Comparison of ENCODE assay signal across 8 mouse cellular contexts in genomic region chr11:73137591-73138501, GRCm38 (mm10). TPM values are rescaled to one million over a fixed set of nuclear protein-coding genes. Genes with fewer than 3 reads are reported as not detected.
DNase-seq lines count a peak whose midpoint lies in the region; ATAC-seq and TF ChIP-seq lines count a peak whose summit lies in the region.

Gene Haspin (minus strand): TSS chr11:73138294.

- TF ChIP-seq CTCF in CH12.LX (conservative IDR thresholded peaks at IDR 0.05 in 1 of 2, IDR thresholded peaks at IDR 0.05 in 1 of 2; ENCODE audit: low read depth in 2 of 2, low read length in 2 of 2), result peak; percentile 37 to 99; a peak in 3 of 4 replicates
- peak; percentile 98 for TF ChIP-seq CTCF in liver, postnatal 0 days (IDR thresholded peaks at IDR 0.05; ENCODE audit: low read depth)

- peak within 1 kb of the TSS; percentile 1; the same call in 1 of the 2 replicates for H3K27ac ChIP-seq in CH12.LX (ENCODE audit: insufficient read depth, low read depth)
- no peak within 1 kb of the TSS for H3K27ac ChIP-seq in forebrain, embryonic 12.5 days
- peak within 1 kb of the TSS; percentile 58 for H3K27ac ChIP-seq in liver, postnatal 0 days (ENCODE audit: low read depth)
- no peak within 1 kb of the TSS for H3K27ac ChIP-seq in neural tube, embryonic 14.5 days (ENCODE audit: low read depth, low read length)

- peak; percentile 93 for ATAC-seq in forebrain, embryonic 12.5 days (ENCODE audit: low FRiP score)
- peak; percentile 98 for ATAC-seq in liver, postnatal 0 days
- ATAC-seq in neural tube, embryonic 14.5 days (ENCODE audit: low read depth), result peak; percentile 99

- peak within 1 kb of the TSS; percentile 89 for H3K9ac ChIP-seq in CH12.LX (ENCODE audit: insufficient read depth, low read depth)
- H3K9ac ChIP-seq in forebrain, embryonic 12.5 days, result peak within 1 kb of the TSS; percentile 80
- peak within 1 kb of the TSS; percentile 96 for H3K9ac ChIP-seq in liver, postnatal 0 days (replicated peaks)
- H3K9ac ChIP-seq in neural tube, embryonic 14.5 days (replicated peaks; ENCODE audit: low read depth, low read length), result peak within 1 kb of the TSS; percentile 72

- TF ChIP-seq EP300 in CH12.LX (IDR thresholded peaks at IDR 0.05; ENCODE audit: low read length), result no peak
- no peak for TF ChIP-seq EP300 in liver, postnatal 0 days (IDR thresholded peaks at IDR 0.05; ENCODE audit: low read depth)

- under 1% methylated on average over 75 of the region's 84 CpGs for WGBS in forebrain, embryonic 12.5 days
- under 1% methylated on average over 84 of the region's 84 CpGs for WGBS in large intestine, adult 2 months
- under 1% methylated on average over 82 of the region's 84 CpGs for WGBS in liver, postnatal 0 days (ENCODE audit: insufficient replicate concordance)
- WGBS in neural tube, embryonic 14.5 days, result under 1% methylated on average over 84 of the region's 84 CpGs

- in situ Hi-C loops in CH12.LX (cut with MboI; ENCODE audit: low pct_ligation_motif_present, low pct_unique_long_range_greater_than_20kb, low sequenced_read_pairs), result loop anchor here (10.0 to 25.0 kb wide), 2 partner anchors 147 to 1224 kb away; partner anchors contain the start of genes Olfr411 and Olfr412

- peak; percentile 93 for DNase-seq in CH12.LX (ENCODE audit: extremely low read depth)
- DNase-seq in c-Kit-positive CD71-positive TER-119-negative erythroid progenitor cells, embryonic 14.5 days (ENCODE audit: low read depth), result peak; percentile 82
- DNase-seq in heart, postnatal 10 days, result peak; percentile 94 to 95
- DNase-seq in large intestine, adult 2 months (ENCODE audit: low read depth, low spot score), result peak; percentile 66
- peak; percentile 95 for DNase-seq in liver, postnatal 0 days
- peak; percentile 96 for DNase-seq in testis, postnatal 10 days (ENCODE audit: low spot score)

- no peaks in the 10 kb centered on the region for H3K9me3 ChIP-seq in CH12.LX (replicated peaks; ENCODE audit: low read length)
- no peaks in the 10 kb centered on the region for H3K9me3 ChIP-seq in forebrain, embryonic 12.5 days
- no peaks in the 10 kb centered on the region for H3K9me3 ChIP-seq in liver, postnatal 0 days (ENCODE audit: low read length)
- H3K9me3 ChIP-seq in neural tube, embryonic 14.5 days (ENCODE audit: control insufficient read depth, low read length), result no peaks in the 10 kb centered on the region

- peaks cover 6% of the 10 kb centered on the region for H3K27me3 ChIP-seq in CH12.LX (replicated peaks)
- H3K27me3 ChIP-seq in forebrain, embryonic 12.5 days, result no peaks in the 10 kb centered on the region
- no peaks in the 10 kb centered on the region for H3K27me3 ChIP-seq in liver, postnatal 0 days (ENCODE audit: insufficient read depth, low read length)
- no peaks in the 10 kb centered on the region for H3K27me3 ChIP-seq in neural tube, embryonic 14.5 days (ENCODE audit: control insufficient read depth, insufficient read depth, low read length)

- peak; percentile 98 for TF ChIP-seq POLR2A in CH12.LX (IDR thresholded peaks at IDR 0.05; ENCODE audit: low read depth, low read length)

- peaks cover 6 to 40% of the 10 kb centered on the region in 2 experiments; a peak in 2 of 4 replicates for H3K4me1 ChIP-seq in CH12.LX (ENCODE audit: control insufficient read depth in 1 of 2, insufficient read depth in 2 of 2)
- peaks cover 41% of the 10 kb centered on the region for H3K4me1 ChIP-seq in forebrain, embryonic 12.5 days
- peaks cover 34% of the 10 kb centered on the region for H3K4me1 ChIP-seq in liver, postnatal 0 days (ENCODE audit: insufficient read depth)
- H3K4me1 ChIP-seq in neural tube, embryonic 14.5 days (ENCODE audit: control insufficient read depth, insufficient read depth, low read length), result no peaks in the 10 kb centered on the region

- H3K4me2 ChIP-seq in CH12.LX (ENCODE audit: insufficient read depth, low read depth, poor library complexity, severe bottlenecking), result peak within 1 kb of the TSS; percentile 99
- H3K4me2 ChIP-seq in forebrain, embryonic 12.5 days, result peak within 1 kb of the TSS; percentile 81
- peak within 1 kb of the TSS; percentile 87 for H3K4me2 ChIP-seq in liver, postnatal 0 days (ENCODE audit: low read depth, low read length)
- H3K4me2 ChIP-seq in neural tube, embryonic 14.5 days (ENCODE audit: low read depth, low read length), result peak within 1 kb of the TSS; percentile 80

- peaks cover 50% of the 10 kb centered on the region for H3K79me2 ChIP-seq in CH12.LX (replicated peaks; ENCODE audit: control insufficient read depth, extremely low read depth, insufficient read depth, poor library complexity, severe bottlenecking)

- peak; percentile 75 for TF ChIP-seq RAD21 in CH12.LX (IDR thresholded peaks at IDR 0.05; ENCODE audit: low read depth, low read length)

- H3K4me3 ChIP-seq in CH12.LX (replicated peaks in 1 of 3; ENCODE audit: low read depth in 2 of 3, low read length in 2 of 3, poor library complexity in 1 of 3), result peak within 1 kb of the TSS; percentile 80 to 97 (median 93)
- peak within 1 kb of the TSS; percentile 87 for H3K4me3 ChIP-seq in forebrain, embryonic 12.5 days (replicated peaks)
- peak within 1 kb of the TSS; percentile 98 for H3K4me3 ChIP-seq in liver, postnatal 0 days (ENCODE audit: low read depth, low read length)
- peak within 1 kb of the TSS; percentile 78 for H3K4me3 ChIP-seq in neural tube, embryonic 14.5 days (ENCODE audit: low read depth, low read length)

- H3K36me3 ChIP-seq in CH12.LX (replicated peaks in 1 of 2; ENCODE audit: control insufficient read depth in 1 of 2, insufficient read depth in 1 of 2, low read length in 1 of 2), result peaks cover 0 to 23% of the 10 kb centered on the region in 2 experiments
- peaks cover 32% of the 10 kb centered on the region for H3K36me3 ChIP-seq in forebrain, embryonic 12.5 days (replicated peaks)
- H3K36me3 ChIP-seq in liver, postnatal 0 days (replicated peaks; ENCODE audit: insufficient read depth, low read length), result peaks cover 10% of the 10 kb centered on the region; the same call in 1 of the 2 replicates
- H3K36me3 ChIP-seq in neural tube, embryonic 14.5 days (ENCODE audit: control insufficient read depth, insufficient read depth, low read length), result no peaks in the 10 kb centered on the region

- dilution Hi-C loops in CH12.LX (cut with MboI; ENCODE audit: extremely low pct_ligation_motif_present, extremely low pct_unique_long_range_greater_than_20kb, low sequenced_read_pairs), result no loop called here

- intact Hi-C loops in heart, postnatal 10 days (cut with DNase I), result loop anchor here (1.0 to 2.0 kb wide), 4 partner anchors 23 to 1233 kb away; partner anchors contain the start of gene P2rx5

TF ChIP-seq in CH12.LX, 34 proteins besides CTCF, POLR2A, EP300 and RAD21:
- TF ChIP-seq ELF1 (IDR thresholded peaks at IDR 0.05; ENCODE audit: low read depth, low read length) (peak; percentile 86), MYC (IDR thresholded peaks at IDR 0.05; ENCODE audit: low read depth, low read length) (0 out of 2 replicates have a peak, but pooled peaks have one; percentile 53), USF2 (conservative IDR thresholded peaks at IDR 0.05; ENCODE audit: low read depth, low read length) (no peak), ZNF384 (IDR thresholded peaks at IDR 0.05; ENCODE audit: low read depth, low read length) (no peak), POLR2AphosphoS2 (IDR thresholded peaks at IDR 0.05; ENCODE audit: low read depth, low read length) (peak; percentile 71; the same call in 1 of the 2 replicates), CHD2 (IDR thresholded peaks at IDR 0.05; ENCODE audit: low read length) (peak; percentile 100), NRF1 (IDR thresholded peaks at IDR 0.05; ENCODE audit: low read depth, low read length) (peak; percentile 67), E2F4 (IDR thresholded peaks at IDR 0.05; ENCODE audit: insufficient replicate concordance, low read depth, low read length) (peak; percentile 74; the same call in 1 of the 2 replicates), HCFC1 (IDR thresholded peaks at IDR 0.05; ENCODE audit: low read depth, low read length) (peak; percentile 88), MXI1 (IDR thresholded peaks at IDR 0.05; ENCODE audit: low read depth, low read length) (peak; percentile 89), SMC3 (IDR thresholded peaks at IDR 0.05; ENCODE audit: low read depth, low read length) (peak; percentile 96), BHLHE40 (IDR thresholded peaks at IDR 0.05; ENCODE audit: low read depth, low read length) (no peak; the same call in 1 of the 2 replicates), KAT2A (IDR thresholded peaks at IDR 0.05; ENCODE audit: insufficient replicate concordance, low read length) (peak; percentile 72; the same call in 1 of the 2 replicates), MAX (IDR thresholded peaks at IDR 0.05; ENCODE audit: low read length) (peak; percentile 53; the same call in 1 of the 2 replicates), MEF2A (IDR thresholded peaks at IDR 0.05; ENCODE audit: borderline replicate concordance, low read depth, low read length) (peak; percentile 78; the same call in 1 of the 2 replicates), MAZ (IDR thresholded peaks at IDR 0.05; ENCODE audit: low read depth, low read length) (no peak), SIN3A (IDR thresholded peaks at IDR 0.05; ENCODE audit: low read length) (peak; percentile 98), IRF4 (IDR thresholded peaks at IDR 0.05; ENCODE audit: low read depth, low read length) (peak; percentile 74; the same call in 1 of the 2 replicates), UBTF (IDR thresholded peaks at IDR 0.05; ENCODE audit: low read depth, low read length) (peak; percentile 52), USF1 (IDR thresholded peaks at IDR 0.05; ENCODE audit: low read depth, low read length) (no peak), TBP (conservative IDR thresholded peaks at IDR 0.05; ENCODE audit: low read depth, low read length) (peak; percentile 51), TCF12 (IDR thresholded peaks at IDR 0.05; ENCODE audit: low read depth, low read length) (peak; percentile 95), NELFE (IDR thresholded peaks at IDR 0.05; ENCODE audit: low read depth, low read length) (peak; percentile 95), ZMIZ1 (IDR thresholded peaks at IDR 0.05; ENCODE audit: low read depth, low read length) (peak; percentile 84), MAFK (IDR thresholded peaks at IDR 0.05; ENCODE audit: insufficient replicate concordance, low read length) (peak; percentile 86; the same call in 1 of the 2 replicates), JUND (conservative IDR thresholded peaks at IDR 0.05; ENCODE audit: low read depth, low read length) (no peak)

RNA-seq across cellular contexts. Expression of gene Haspin, which starts in this region (rescaled TPM):
- total RNA-seq in CH12.LX (2012; rRNA removed), result 15.7 and 21.7 TPM in 2 replicates
- 18.2 and 18.6 TPM in 2 replicates for total RNA-seq in CH12.LX (2014; rRNA removed)
- 24.1 and 27.0 TPM in 2 replicates for polyA plus RNA-seq in CH12.LX (2012; ENCODE audit: insufficient read length, low read depth)
- polyA plus RNA-seq in forebrain, embryonic 12.5 days (2016; fragmentation: Nextera tagmentation; extraction: Ambion mirVana), result 18.5 and 19.1 TPM in 2 replicates
- total RNA-seq in heart, postnatal 10 days (2021), result 1 to 10 TPM; 2.4 TPM
- 3.1 and 3.6 TPM in 2 replicates for polyA plus RNA-seq in large intestine, adult 2 months (2012; rRNA removed)
- polyA plus RNA-seq in liver, postnatal 0 days (2015; fragmentation: Nextera tagmentation; extraction: Ambion mirVana), result 4.6 and 5.3 TPM in 2 replicates
- polyA plus RNA-seq in neural tube, embryonic 14.5 days (2014; fragmentation: Nextera tagmentation; extraction: Ambion mirVana), result 1.4 and 2.5 TPM in 2 replicates

Comparison
In these comparisons a context has a peak if more than half of its experiments do, and no peak if none do; other contexts are left out.
1. RNA of gene Haspin (total RNA-seq): 15.7 to 21.7 TPM in CH12.LX; 2.4 TPM in heart, postnatal 10 days; every median in the first group is over 4 times any median in the second.
2. H3K27ac ChIP-seq: peak in CH12.LX (single experiment) and liver, postnatal 0 days (single experiment); none in forebrain, embryonic 12.5 days (single experiment) and neural tube, embryonic 14.5 days (single experiment).
3. Peak in every context shown above with its lines, with median percentiles within 50 percentile points of each other: DNase-seq, H3K4me2 ChIP-seq, H3K4me3 ChIP-seq, H3K9ac ChIP-seq and ATAC-seq.